Mouse (Mus musculus): ENCODE data around the gene Rassf3. TPM values are rescaled to one million over a fixed set of nuclear protein-coding genes. Genes with fewer than 3 reads are reported as not detected.

Rassf3 gene
- polyA plus RNA-seq, 1 experiment, result 25.1 TPM

DNA sequence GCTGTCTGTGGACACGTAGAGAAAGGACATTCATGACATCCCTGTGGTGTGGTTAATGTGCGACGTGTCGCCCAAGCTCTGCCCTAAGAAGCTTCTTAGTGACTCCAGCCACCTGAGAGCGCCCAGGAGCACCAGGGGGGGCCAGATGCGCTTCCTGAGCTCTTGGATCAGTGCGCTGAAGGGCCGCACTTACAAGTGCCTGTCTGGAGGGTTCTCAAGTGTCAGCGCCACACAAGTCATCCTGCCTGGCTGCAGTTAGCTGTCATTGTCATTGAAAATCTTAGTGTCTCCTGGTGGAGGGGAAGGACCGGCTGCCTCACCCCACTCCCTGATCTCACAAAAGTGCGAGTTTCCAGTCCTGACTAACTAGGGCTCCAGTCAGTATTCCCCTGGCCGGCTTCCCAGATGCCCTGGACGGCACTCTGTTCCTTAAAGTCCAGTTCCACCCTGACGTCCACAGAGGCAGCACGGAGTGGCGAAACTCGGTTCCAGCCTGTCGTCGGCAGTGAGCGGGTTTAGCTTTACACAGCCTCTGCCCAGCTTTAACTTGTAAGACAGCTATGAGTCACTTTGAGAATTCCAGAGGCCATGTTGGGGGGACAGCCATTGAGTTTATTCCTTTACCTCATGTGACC is 80.5 kb downstream of the Rassf3 start:
- Histone ChIP-seq H3K27ac (replicated peaks; ENCODE audit: low read depth, low read length) (no peak overlapping the region), H3K4me3 (ENCODE audit: insufficient read depth, low read depth, low read length) (no peak overlapping the region), H3K4me1 (ENCODE audit: control insufficient read depth, insufficient read depth, insufficient read length, low read length) (no peaks in the 10 kb centered on the region)

GRCm38 (mm10) chr10:121394789-121395325 is 81.3 kb downstream of the Rassf3 start:
- H3K4me1 ChIP-seq (ENCODE audit: control insufficient read depth, insufficient read depth, insufficient read length, low read length), result no peaks in the 10 kb centered on the region
- H3K4me3 ChIP-seq (ENCODE audit: insufficient read depth, low read depth, low read length), result no peak overlapping the region
- no peak overlapping the region for H3K27ac ChIP-seq (replicated peaks; ENCODE audit: low read depth, low read length)

DNA sequence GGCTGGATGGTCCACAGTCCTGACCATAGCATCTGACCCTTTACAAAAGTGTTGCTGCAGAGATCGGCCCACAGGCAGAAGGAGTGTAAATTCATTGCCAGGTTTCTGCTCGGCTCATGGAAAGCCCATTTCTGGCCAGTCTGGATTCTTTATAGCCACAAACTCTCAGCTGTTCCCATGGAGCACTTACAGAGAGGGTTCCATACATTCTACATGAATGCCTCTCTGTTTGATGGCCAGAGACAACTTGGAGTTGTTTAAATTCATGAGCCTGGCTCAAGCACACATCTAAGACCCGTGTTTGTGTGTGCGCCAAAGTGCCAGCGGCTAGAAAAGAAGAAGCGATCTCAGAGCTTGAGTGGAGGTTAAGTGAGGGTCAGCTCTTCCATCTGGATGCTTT is 81.9 kb downstream of the Rassf3 start:
- Histone ChIP-seq H3K27ac (replicated peaks; ENCODE audit: low read depth, low read length) (no peak overlapping the region), H3K4me1 (ENCODE audit: control insufficient read depth, insufficient read depth, insufficient read length, low read length) (no peaks in the 10 kb centered on the region), H3K4me3 (ENCODE audit: insufficient read depth, low read depth, low read length) (no peak overlapping the region)

DNA sequence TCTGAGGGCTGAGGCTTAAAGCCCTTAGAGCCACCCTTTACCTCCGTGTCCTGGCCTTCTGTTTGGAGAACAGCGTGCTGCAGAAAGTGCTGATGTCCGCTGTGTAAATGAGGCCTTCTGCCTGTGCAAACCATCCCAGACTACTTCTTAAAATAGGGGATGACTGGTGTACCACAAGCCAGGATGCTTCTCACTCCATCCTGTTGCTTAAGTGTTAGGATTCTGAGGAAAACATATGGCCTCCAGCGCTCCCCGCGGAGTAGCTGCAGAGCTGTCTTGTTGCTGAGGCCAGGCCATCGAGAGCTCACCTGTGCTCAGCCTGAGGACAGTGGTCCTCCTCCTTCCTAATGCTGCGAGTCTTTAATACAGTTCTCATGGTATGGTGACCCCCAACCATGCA is 84.2 kb downstream of the Rassf3 start:
- no peak overlapping the region for H3K27ac ChIP-seq (replicated peaks; ENCODE audit: low read depth, low read length)
- no peak overlapping the region for H3K4me3 ChIP-seq (ENCODE audit: insufficient read depth, low read depth, low read length)
- no peaks in the 10 kb centered on the region for H3K4me1 ChIP-seq (ENCODE audit: control insufficient read depth, insufficient read depth, insufficient read length, low read length)

DNA sequence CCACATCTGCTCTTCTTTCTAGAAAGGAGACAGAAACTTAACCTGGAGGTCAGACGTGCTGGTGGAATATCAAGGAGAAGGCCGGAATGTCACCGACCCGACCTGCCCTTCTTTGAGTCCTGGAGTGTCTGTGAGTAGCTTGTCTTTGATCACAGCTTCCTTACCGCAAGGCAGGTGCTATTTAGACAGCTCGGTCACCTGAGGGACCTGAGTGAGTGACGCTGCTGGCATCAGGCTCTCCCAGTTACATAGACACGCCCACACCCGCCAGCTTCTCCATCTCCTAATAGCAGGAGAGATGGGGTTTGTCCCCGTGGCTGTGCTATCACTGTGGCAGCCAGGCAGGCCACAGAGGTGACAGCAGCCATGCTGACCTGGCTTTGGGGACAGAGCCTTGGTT is 85.5 kb downstream of the Rassf3 start:
- no peak overlapping the region for H3K4me3 ChIP-seq (ENCODE audit: insufficient read depth, low read depth, low read length)
- H3K4me1 ChIP-seq (ENCODE audit: control insufficient read depth, insufficient read depth, insufficient read length, low read length), result no peaks in the 10 kb centered on the region
- no peak overlapping the region for H3K27ac ChIP-seq (replicated peaks; ENCODE audit: low read depth, low read length)

DNA sequence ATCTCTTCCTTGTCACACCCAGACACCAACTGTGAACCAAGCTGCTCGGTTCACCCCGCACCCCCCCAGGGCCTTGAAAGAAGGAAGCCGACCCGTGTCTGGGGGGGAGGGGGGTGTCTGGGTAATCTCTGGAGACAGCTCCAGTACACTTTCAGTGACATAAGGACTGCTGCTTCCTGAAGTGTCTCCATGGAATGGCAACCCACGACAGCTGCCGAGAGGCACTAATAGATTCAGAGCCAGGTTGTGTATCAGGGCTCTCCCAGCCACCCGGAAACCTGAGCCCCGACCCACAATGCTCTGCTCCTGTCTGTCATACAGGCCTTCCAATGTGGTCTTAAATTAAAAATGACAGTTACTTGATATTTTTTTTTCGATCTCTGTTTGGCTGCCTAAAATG is 89.8 kb downstream of the Rassf3 start:
- no peak overlapping the region for H3K27ac ChIP-seq (replicated peaks; ENCODE audit: low read depth, low read length)
- no peak overlapping the region for H3K4me3 ChIP-seq (ENCODE audit: insufficient read depth, low read depth, low read length)
- no peaks in the 10 kb centered on the region for H3K4me1 ChIP-seq (ENCODE audit: control insufficient read depth, insufficient read depth, insufficient read length, low read length)

GRCm38 (mm10) chr10:121385695-121386094 is 90.5 kb downstream of the Rassf3 start:
- Histone ChIP-seq H3K4me1 (ENCODE audit: control insufficient read depth, insufficient read depth, insufficient read length, low read length) (no peaks in the 10 kb centered on the region), H3K27ac (replicated peaks; ENCODE audit: low read depth, low read length) (no peak overlapping the region), H3K4me3 (ENCODE audit: insufficient read depth, low read depth, low read length) (no peak overlapping the region)

DNA sequence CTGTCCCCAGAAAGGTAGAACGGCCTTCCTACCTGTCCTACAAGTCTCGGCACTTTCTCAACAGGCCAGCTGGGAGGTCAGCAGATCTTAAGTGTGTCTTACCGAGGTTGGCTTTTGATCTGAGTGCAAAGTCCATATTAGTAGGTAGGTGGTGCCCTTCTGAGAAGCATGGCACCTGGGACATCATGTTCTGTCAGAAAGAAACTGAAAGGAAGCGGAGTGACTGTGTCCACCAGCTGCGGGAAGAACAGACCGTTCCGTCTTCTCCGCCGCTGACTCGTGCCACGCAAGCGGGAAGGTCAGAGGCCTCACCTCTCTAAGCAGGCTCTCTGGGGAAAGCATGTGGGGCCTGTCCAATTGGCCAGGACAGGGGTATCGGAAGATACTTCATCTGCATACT is 91.4 kb downstream of the Rassf3 start:
- H3K4me1 ChIP-seq (ENCODE audit: control insufficient read depth, insufficient read depth, insufficient read length, low read length), result no peaks in the 10 kb centered on the region
- no peak overlapping the region for H3K27ac ChIP-seq (replicated peaks; ENCODE audit: low read depth, low read length)
- no peak overlapping the region for H3K4me3 ChIP-seq (ENCODE audit: insufficient read depth, low read depth, low read length)

DNA sequence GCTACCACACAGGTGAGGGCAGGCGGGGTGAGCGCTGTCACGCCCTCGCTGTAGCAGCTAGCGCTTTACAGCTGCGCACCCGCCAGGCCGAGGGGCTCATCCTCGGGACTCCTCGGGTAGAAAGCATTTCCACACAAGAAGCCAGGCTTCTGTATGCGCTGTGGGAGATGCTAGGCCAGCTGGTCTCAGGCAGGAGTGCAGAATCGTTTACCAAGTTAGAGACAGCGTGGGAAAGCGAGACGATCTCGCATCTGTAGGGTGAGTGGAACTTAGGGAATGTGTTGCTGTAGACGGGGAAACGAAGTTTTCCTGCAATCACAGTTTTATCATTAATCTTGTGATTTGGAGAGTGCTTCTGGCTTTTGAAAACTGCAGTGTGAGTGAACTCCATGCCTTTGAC is 94.9 kb downstream of the Rassf3 start:
- H3K4me3 ChIP-seq (ENCODE audit: insufficient read depth, low read depth, low read length), result no peak overlapping the region
- no peak overlapping the region for H3K27ac ChIP-seq (replicated peaks; ENCODE audit: low read depth, low read length)
- H3K4me1 ChIP-seq (ENCODE audit: control insufficient read depth, insufficient read depth, insufficient read length, low read length), result no peaks in the 10 kb centered on the region

DNA sequence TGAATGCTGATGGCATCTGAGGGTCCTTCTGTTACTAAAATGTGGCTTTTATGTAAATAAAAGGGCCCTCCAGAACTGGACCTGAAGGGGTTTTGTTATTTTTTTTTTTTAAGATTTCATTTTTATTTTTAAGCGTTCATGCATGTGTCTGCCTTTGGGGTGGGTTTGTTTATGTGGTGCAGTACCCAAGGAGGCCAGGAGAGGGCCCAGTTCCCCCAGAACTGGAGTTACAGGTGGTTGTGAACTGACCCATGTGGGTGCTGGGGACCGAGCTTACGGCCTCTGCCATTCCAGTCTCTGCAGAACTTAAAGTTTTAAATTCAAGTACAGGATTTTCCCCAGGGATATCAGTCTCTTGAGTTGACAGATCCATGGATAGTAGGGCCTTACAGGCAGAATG is 96.8 kb downstream of the Rassf3 start:
- Histone ChIP-seq H3K27ac (replicated peaks; ENCODE audit: low read depth, low read length) (no peak overlapping the region), H3K4me3 (ENCODE audit: insufficient read depth, low read depth, low read length) (no peak overlapping the region), H3K4me1 (ENCODE audit: control insufficient read depth, insufficient read depth, insufficient read length, low read length) (no peaks in the 10 kb centered on the region)

DNA sequence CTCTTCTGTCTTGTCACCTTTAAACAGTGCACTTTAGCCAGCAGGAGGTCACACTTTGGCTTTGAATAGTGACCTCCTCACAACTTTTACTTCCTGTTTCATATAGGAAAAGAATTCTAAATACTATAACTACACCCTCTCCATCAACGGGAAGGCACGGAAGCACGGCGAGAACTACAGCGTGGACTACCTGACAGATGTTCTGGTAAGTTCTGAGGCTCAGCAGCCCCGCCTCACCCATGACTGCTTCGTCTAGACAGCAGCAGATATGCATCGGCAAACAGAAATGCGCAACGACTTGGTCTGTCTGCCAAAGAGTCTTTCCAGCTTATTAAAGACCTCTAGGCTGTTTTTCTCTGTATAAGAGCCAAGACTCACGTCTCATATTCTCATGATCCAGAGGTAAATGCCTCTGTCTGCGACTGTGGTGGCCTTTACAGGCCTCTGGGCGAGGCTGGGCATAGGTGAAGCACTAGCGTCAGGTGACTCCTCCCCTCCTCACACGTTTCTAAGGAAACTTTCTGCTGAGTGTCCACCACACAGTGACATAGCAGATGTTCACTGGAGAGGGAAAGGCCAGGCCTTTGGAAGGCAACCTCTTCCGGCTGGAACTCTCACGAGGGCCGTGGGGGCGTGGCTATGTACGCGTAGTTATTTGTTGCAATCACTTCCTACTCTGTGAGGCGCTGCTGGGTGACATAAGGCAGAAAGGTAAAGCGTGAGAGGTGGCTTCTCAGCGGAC is 99.4 kb downstream of the Rassf3 start:
- Histone ChIP-seq H3K4me1 (ENCODE audit: control insufficient read depth, insufficient read depth, insufficient read length, low read length) (no peaks in the 10 kb centered on the region), H3K27ac (replicated peaks; ENCODE audit: low read depth, low read length) (no peak overlapping the region), H3K4me3 (ENCODE audit: insufficient read depth, low read depth, low read length) (no peak overlapping the region)

GRCm38 (mm10) chr10:121375649-121376493 is 100.3 kb downstream of the Rassf3 start:
- H3K27ac ChIP-seq (replicated peaks; ENCODE audit: low read depth, low read length), result no peak overlapping the region
- no peaks in the 10 kb centered on the region for H3K4me1 ChIP-seq (ENCODE audit: control insufficient read depth, insufficient read depth, insufficient read length, low read length)
- H3K4me3 ChIP-seq (ENCODE audit: insufficient read depth, low read depth, low read length), result no peak overlapping the region

DNA sequence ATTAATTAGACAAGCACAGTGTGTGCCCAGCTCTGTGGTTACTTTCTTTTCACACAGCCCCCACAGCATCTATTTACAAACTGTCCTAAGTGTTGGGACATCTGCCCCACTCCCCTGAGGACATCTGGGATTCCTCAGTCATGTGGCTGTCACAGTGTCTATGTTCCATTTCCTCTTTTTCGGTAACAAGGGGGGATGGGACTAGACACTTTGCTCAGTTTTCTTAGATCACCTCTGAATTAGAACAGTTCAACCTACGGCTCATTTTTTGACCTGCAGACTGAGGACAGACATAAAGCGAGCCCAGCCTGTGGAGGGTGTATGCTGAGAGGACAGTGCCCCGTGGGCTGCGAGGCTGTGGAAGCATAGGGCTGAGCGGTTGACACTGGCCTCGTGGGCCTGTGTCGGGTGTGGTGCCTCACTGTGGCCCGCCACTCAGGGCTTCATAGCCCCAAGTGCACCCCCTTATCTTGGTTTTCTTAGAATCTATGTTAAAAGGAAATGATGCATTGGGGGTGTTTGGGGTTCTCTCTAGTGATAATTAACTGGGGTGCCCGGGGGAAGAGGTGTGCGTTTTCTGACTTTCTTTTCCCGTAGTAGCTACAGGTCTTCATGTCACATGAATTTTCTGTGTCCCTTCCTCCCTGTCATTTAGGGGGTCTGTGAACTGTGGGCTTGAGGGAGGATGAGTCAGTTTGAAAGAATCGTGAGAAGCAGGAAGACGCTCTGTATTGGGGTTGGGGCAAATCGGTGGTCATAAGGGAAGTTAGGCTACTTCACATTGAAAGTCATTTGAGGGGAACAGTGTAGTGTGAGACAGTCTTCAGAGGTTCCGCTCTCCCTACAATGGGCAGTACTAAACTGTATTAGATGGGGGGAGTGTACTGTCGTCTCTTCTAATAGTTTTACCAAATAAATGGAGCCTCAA is 101.2 kb downstream of the Rassf3 start:
- H3K4me3 ChIP-seq (ENCODE audit: insufficient read depth, low read depth, low read length), result no peak overlapping the region
- H3K27ac ChIP-seq (replicated peaks; ENCODE audit: low read depth, low read length), result peak overlapping the region; percentile 47; the same call in 1 of the 2 replicates
- no peaks in the 10 kb centered on the region for H3K4me1 ChIP-seq (ENCODE audit: control insufficient read depth, insufficient read depth, insufficient read length, low read length)

GRCm38 (mm10) chr10:121374013-121374412 is 102.1 kb downstream of the Rassf3 start:
- Histone ChIP-seq H3K4me3 (ENCODE audit: insufficient read depth, low read depth, low read length) (no peak overlapping the region), H3K4me1 (ENCODE audit: control insufficient read depth, insufficient read depth, insufficient read length, low read length) (peaks cover 4% of the 10 kb centered on the region; the same call in 1 of the 2 replicates), H3K27ac (replicated peaks; ENCODE audit: low read depth, low read length) (peak overlapping the region; percentile 27)

Data from brown adipose tissue, adult 24 weeks (tissue).